ENCODE assay signal across 9 mouse cellular contexts in the genomic region with DNA sequence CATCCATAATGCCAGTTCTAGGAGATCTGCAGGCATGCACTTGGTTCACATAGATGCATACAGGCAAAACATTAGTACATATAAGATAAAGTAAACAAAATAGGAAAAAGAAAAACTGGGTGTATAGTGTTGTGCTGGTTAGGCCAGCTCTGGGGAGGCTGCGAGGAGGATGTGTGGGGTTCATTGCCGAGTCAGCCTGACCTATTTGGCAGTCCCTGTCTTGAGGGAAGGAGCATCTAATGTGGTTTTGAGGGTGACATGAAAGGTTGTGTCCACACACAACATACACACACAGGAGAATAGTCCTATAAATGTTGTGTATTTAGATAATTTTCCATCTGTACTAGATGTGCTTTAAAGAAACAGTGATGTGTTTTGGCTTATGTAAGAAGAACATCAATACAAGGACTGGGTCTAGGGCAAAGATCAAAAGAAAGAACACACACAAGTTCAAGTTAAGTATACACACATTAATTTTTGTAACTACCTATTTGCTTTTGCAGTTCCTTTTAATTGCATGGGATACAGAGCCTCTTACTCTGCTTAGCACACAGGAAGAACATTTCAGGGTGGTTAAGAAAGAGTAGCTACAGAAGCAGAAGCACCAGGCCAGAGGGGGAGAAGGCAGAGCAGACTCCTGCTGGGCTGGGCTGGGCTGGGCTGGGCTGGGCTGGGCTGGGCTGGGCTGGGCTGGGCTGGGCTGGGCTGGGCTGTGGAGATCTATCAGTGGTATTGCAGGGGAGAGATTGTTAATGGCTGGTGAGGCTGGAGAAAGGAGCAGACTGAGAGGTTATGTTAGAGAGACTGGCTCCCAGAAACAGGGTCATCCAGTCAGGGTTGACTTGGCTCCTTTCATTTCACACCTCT. TPM values are rescaled to one million over a fixed set of nuclear protein-coding genes. Genes with fewer than 3 reads are reported as not detected.
DNase-seq lines count a peak whose midpoint lies in the region; ATAC-seq and TF ChIP-seq lines count a peak whose summit lies in the region.
"Had no signal": no experiment of that assay in that cellular context is flagged by ENCODE, and none has a peak within 500 bp of the region (broad histone marks: within the 10 kb centered on the region; RNA-seq: fewer than 3 reads in every experiment).

No protein-coding gene starts in this region.

- ATAC-seq in common myeloid progenitor, adult 5-6 weeks (replicated peaks; ENCODE audit: low read depth, poor library complexity, severe bottlenecking) = peak; percentile 90
- ATAC-seq in liver, embryonic 14.5 days (ENCODE audit: insufficient read depth) = peak; percentile 94
- ATAC-seq in stomach, postnatal 0 days (ENCODE audit: low FRiP score, low TSS enrichment) = peak; percentile 87
- no peak for ATAC-seq in forebrain, embryonic 11.5 days (replicated peaks; ENCODE audit: low FRiP score)

- no peak overlapping the region for H3K4me3 ChIP-seq in liver, embryonic 14.5 days (ENCODE audit: insufficient read depth in 1 of 2, low read depth in 2 of 2, low read length in 2 of 2)
- no peak overlapping the region for H3K4me3 ChIP-seq in stomach, postnatal 0 days (ENCODE audit: low read depth, low read length)
- no peak overlapping the region for H3K4me3 ChIP-seq in forebrain, embryonic 11.5 days (ENCODE audit: low read depth, low read length)
- no peak overlapping the region for H3K4me3 ChIP-seq in hindbrain, embryonic 10.5 days
- H3K4me3 ChIP-seq in thymus, adult 2 months (ENCODE audit: control insufficient read depth, insufficient read depth, low read length) = no peak overlapping the region
- H3K4me3 ChIP-seq: limb, embryonic 15.5 days had no signal

- no peak for TF ChIP-seq POLR2A in thymus, adult 2 months (IDR thresholded peaks at IDR 0.05; ENCODE audit: control insufficient read depth, extremely low read depth, insufficient read depth, low read length, poor library complexity)

- no peak for TF ChIP-seq EP300 in liver, embryonic 14.5 days (IDR thresholded peaks at IDR 0.05; ENCODE audit: low read depth)
- TF ChIP-seq EP300 in stomach, postnatal 0 days (optimal IDR thresholded peaks at IDR 0.05) = no peak

- TF ChIP-seq CTCF in liver, embryonic 14.5 days (IDR thresholded peaks at IDR 0.05; ENCODE audit: low read depth) = no peak
- no peak for TF ChIP-seq CTCF in stomach, postnatal 0 days (IDR thresholded peaks at IDR 0.05; ENCODE audit: low read depth)
- no peak for TF ChIP-seq CTCF in thymus, adult 2 months (IDR thresholded peaks at IDR 0.05; ENCODE audit: borderline replicate concordance, control insufficient read depth, extremely low read depth, insufficient read depth, low read length, poor library complexity)

- H3K9me3 ChIP-seq in liver, embryonic 14.5 days (ENCODE audit: control insufficient read depth, low read length) = no peaks in the 10 kb centered on the region
- H3K9me3 ChIP-seq in stomach, postnatal 0 days (ENCODE audit: control insufficient read depth, low read length) = no peaks in the 10 kb centered on the region
- H3K9me3 ChIP-seq in forebrain, embryonic 11.5 days (ENCODE audit: control insufficient read depth, low read length) = no peaks in the 10 kb centered on the region
- no peaks in the 10 kb centered on the region for H3K9me3 ChIP-seq in hindbrain, embryonic 10.5 days
- H3K9me3 ChIP-seq: limb, embryonic 15.5 days had no signal

- WGBS in liver, embryonic 14.5 days (ENCODE audit: insufficient replicate concordance) = 47% methylated on average over 2 of the region's 2 CpGs
- WGBS in stomach, postnatal 0 days = 60% methylated on average over 2 of the region's 2 CpGs
- 83% methylated on average over 2 of the region's 2 CpGs for WGBS in forebrain, embryonic 11.5 days
- WGBS in hindbrain, embryonic 10.5 days = 83% methylated on average over 2 of the region's 2 CpGs
- 34% methylated on average over 2 of the region's 2 CpGs for WGBS in thymus, adult 2 months

- no peaks in the 10 kb centered on the region for H3K27me3 ChIP-seq in liver, embryonic 14.5 days (ENCODE audit: control insufficient read depth, insufficient read depth, low read length)
- H3K27me3 ChIP-seq in stomach, postnatal 0 days (ENCODE audit: control insufficient read depth, insufficient read depth, low read length) = no peaks in the 10 kb centered on the region
- no peaks in the 10 kb centered on the region for H3K27me3 ChIP-seq in forebrain, embryonic 11.5 days (ENCODE audit: control insufficient read depth, insufficient read depth, low read length)
- no peaks in the 10 kb centered on the region for H3K27me3 ChIP-seq in hindbrain, embryonic 10.5 days (ENCODE audit: insufficient read depth, poor library complexity, severe bottlenecking)
- no peaks in the 10 kb centered on the region for H3K27me3 ChIP-seq in thymus, adult 2 months (ENCODE audit: control insufficient read depth, insufficient read depth, low read length)
- H3K27me3 ChIP-seq: limb, embryonic 15.5 days had no signal

- H3K4me1 ChIP-seq in liver, embryonic 14.5 days (replicated peaks; ENCODE audit: control insufficient read depth in 2 of 2, insufficient read depth in 2 of 2, low read length in 1 of 2) = peaks cover 24 to 29% of the 10 kb centered on the region in 2 experiments
- H3K4me1 ChIP-seq in stomach, postnatal 0 days (replicated peaks; ENCODE audit: control insufficient read depth, insufficient read depth) = no peaks in the 10 kb centered on the region; the same call in 1 of the 2 replicates
- H3K4me1 ChIP-seq in forebrain, embryonic 11.5 days (replicated peaks; ENCODE audit: control insufficient read depth, insufficient read depth, low read length) = no peaks in the 10 kb centered on the region
- H3K4me1 ChIP-seq in hindbrain, embryonic 10.5 days (replicated peaks) = no peaks in the 10 kb centered on the region; the same call in 1 of the 2 replicates
- no peaks in the 10 kb centered on the region for H3K4me1 ChIP-seq in thymus, adult 2 months (replicated peaks; ENCODE audit: control insufficient read depth, insufficient read depth, low read length)

- peak overlapping the region; percentile 56 for H3K4me2 ChIP-seq in liver, embryonic 14.5 days (ENCODE audit: low read depth)
- H3K4me2 ChIP-seq in stomach, postnatal 0 days (replicated peaks; ENCODE audit: low read depth) = no peak overlapping the region
- no peak overlapping the region for H3K4me2 ChIP-seq in forebrain, embryonic 11.5 days (ENCODE audit: low read depth, low read length, severe bottlenecking)
- H3K4me2 ChIP-seq: limb, embryonic 15.5 days had no signal

- H3K9ac ChIP-seq in liver, embryonic 14.5 days (replicated peaks) = no peak overlapping the region
- H3K9ac ChIP-seq in stomach, postnatal 0 days (ENCODE audit: low read length) = no peak overlapping the region
- no peak overlapping the region for H3K9ac ChIP-seq in forebrain, embryonic 11.5 days (ENCODE audit: low read length)
- H3K9ac ChIP-seq: limb, embryonic 15.5 days had no signal

- DNase-seq in spleen, postnatal 4 days (ENCODE audit: low spot score in 2 of 2) = peak; percentile 35 to 67
- no peak for DNase-seq in spleen, adult 18-20 months
- peak in 1 of 3 experiments; percentile 33 for DNase-seq in liver, embryonic 14.5 days (ENCODE audit: low read depth in 3 of 3, low spot score in 3 of 3)
- peak; percentile 40 for DNase-seq in stomach, postnatal 0 days (ENCODE audit: low spot score)
- no peak for DNase-seq in forebrain, embryonic 11.5 days (ENCODE audit: low spot score)
- no peak for DNase-seq in hindbrain, embryonic 10.5 days (ENCODE audit: low spot score)
- no peak for DNase-seq in thymus, adult 2 months

- H3K27ac ChIP-seq in liver, embryonic 14.5 days = peak overlapping the region; percentile 62
- H3K27ac ChIP-seq in stomach, postnatal 0 days (replicated peaks) = no peak overlapping the region
- H3K27ac ChIP-seq in forebrain, embryonic 11.5 days (ENCODE audit: low read depth, low read length) = no peak overlapping the region
- no peak overlapping the region for H3K27ac ChIP-seq in hindbrain, embryonic 10.5 days
- H3K27ac ChIP-seq in thymus, adult 2 months (ENCODE audit: control insufficient read depth, insufficient read depth, low read length) = no peak overlapping the region
- H3K27ac ChIP-seq: limb, embryonic 15.5 days had no signal

- H3K36me3 ChIP-seq in liver, embryonic 14.5 days (replicated peaks; ENCODE audit: control insufficient read depth, insufficient read depth, low read depth) = peaks cover 9% of the 10 kb centered on the region
- H3K36me3 ChIP-seq in stomach, postnatal 0 days (ENCODE audit: control insufficient read depth, insufficient read depth, low read length) = no peaks in the 10 kb centered on the region
- H3K36me3 ChIP-seq in forebrain, embryonic 11.5 days (ENCODE audit: control insufficient read depth, insufficient read depth, low read length) = no peaks in the 10 kb centered on the region
- 0 out of 2 replicates have a peak, but pooled peaks cover 9% of the 10 kb centered on the region for H3K36me3 ChIP-seq in hindbrain, embryonic 10.5 days
- H3K36me3 ChIP-seq in thymus, adult 2 months (ENCODE audit: control insufficient read depth, insufficient read depth, low read length) = no peaks in the 10 kb centered on the region
- H3K36me3 ChIP-seq: limb, embryonic 15.5 days had no signal

RNA-seq across cellular contexts. Expression of gene Larp4b, which starts 13.5 kb away (rescaled TPM):
- 90.9 and 92.9 TPM in 2 replicates for total RNA-seq in common myeloid progenitor, adult 5-6 weeks (2017)
- polyA plus RNA-seq in liver, embryonic 14.5 days (2012; rRNA removed) = 11.1 and 16.5 TPM in 2 replicates
- 27.7 and 29.5 TPM in 2 replicates for polyA plus RNA-seq in liver, embryonic 14.5 days (2014; fragmentation: Nextera tagmentation; extraction: Ambion mirVana)
- 28.4 and 29.0 TPM in 2 replicates for polyA plus RNA-seq in stomach, postnatal 0 days (2015; fragmentation: Nextera tagmentation; extraction: Ambion mirVana)
- 42.5 and 46.2 TPM in 2 replicates for polyA plus RNA-seq in forebrain, embryonic 11.5 days (2014; fragmentation: Nextera tagmentation; extraction: Ambion mirVana)
- 25.9 and 31.5 TPM in 2 replicates for polyA plus RNA-seq in hindbrain, embryonic 10.5 days (2016; fragmentation: Nextera tagmentation; extraction: Ambion mirVana)
- 24.1 and 34.8 TPM in 2 replicates for polyA plus RNA-seq in thymus, adult 2 months (2012; rRNA removed)

Comparison
In these comparisons a context has a peak if more than half of its experiments do, and no peak if none do; other contexts are left out.
1. DNase-seq: peak in spleen, postnatal 4 days (2 of 2) and stomach, postnatal 0 days (single experiment); none in spleen, adult 18-20 months (0 of 2), forebrain, embryonic 11.5 days (single experiment), hindbrain, embryonic 10.5 days (single experiment) and thymus, adult 2 months (single experiment).